Mouse (Mus musculus): ENCODE measurements around the gene Bmp8b. TPM values are rescaled to one million over a fixed set of nuclear protein-coding genes. Genes with fewer than 3 reads are reported as not detected.
"Not testable (repeated sequence)": the region's sequence is repeated elsewhere in the genome, so short reads cannot be mapped to it uniquely, and the experiment has no call there.

The Bmp8b gene
- polyA plus RNA-seq, 1 experiment: 0.10 TPM

GRCm38 (mm10) chr4:123112216-123112764 is 7.3 kb downstream of the Bmp8b start:
- Histone ChIP-seq H3K4me3 (replicated peaks; ENCODE audit: insufficient read depth, low read depth, low read length) (no peak overlapping the region), H3K27ac (ENCODE audit: insufficient read depth, low read length) (no peak overlapping the region), H3K27me3 (ENCODE audit: control insufficient read depth, insufficient read depth, low read length) (peaks cover 2% of the 10 kb centered on the region; the same call in 1 of the 2 replicates), H3K4me1 (ENCODE audit: control insufficient read depth, insufficient read depth, low read length) (no peaks in the 10 kb centered on the region)
- WGBS: 66% methylated on average over 8 of the region's 8 CpGs
- TF ChIP-seq CTCF (IDR thresholded peaks at IDR 0.05; ENCODE audit: borderline replicate concordance, insufficient read depth, low read depth, low read length): no peak
- no peak for TF ChIP-seq POLR2A (IDR thresholded peaks at IDR 0.05; ENCODE audit: borderline replicate concordance, insufficient read depth, low read length)
- no peak for DNase-seq

GRCm38 (mm10) chr4:123114651-123115050 is 9.7 kb downstream of the Bmp8b start:
- not testable (repeated sequence) for H3K4me1 ChIP-seq (ENCODE audit: control insufficient read depth, insufficient read depth, low read length); H3K27ac ChIP-seq (ENCODE audit: insufficient read depth, low read length)
- 84% methylated on average over 4 of the region's 4 CpGs for WGBS

GRCm38 (mm10) chr4:123116011-123116410 is 11.0 kb downstream of the Bmp8b start, which contains the start of gene Oxct2b:
Gene Oxct2b, plus strand, starts transcription at chr4:123116266.
- H3K27me3 ChIP-seq (ENCODE audit: control insufficient read depth, insufficient read depth, low read length): peaks cover 2% of the 10 kb centered on the region; the same call in 1 of the 2 replicates
- no peaks in the 10 kb centered on the region for H3K4me1 ChIP-seq (ENCODE audit: control insufficient read depth, insufficient read depth, low read length)
- DNase-seq: no peak
- no peak within 1 kb of the TSS for H3K27ac ChIP-seq (ENCODE audit: insufficient read depth, low read length)
- peak within 1 kb of the TSS; percentile 37 for H3K4me3 ChIP-seq (replicated peaks; ENCODE audit: insufficient read depth, low read depth, low read length)
- WGBS: 10% methylated on average over 22 of the region's 22 CpGs
- TF ChIP-seq POLR2A (IDR thresholded peaks at IDR 0.05; ENCODE audit: borderline replicate concordance, insufficient read depth, low read length): no peak
- no peak for TF ChIP-seq CTCF (IDR thresholded peaks at IDR 0.05; ENCODE audit: borderline replicate concordance, insufficient read depth, low read depth, low read length)

More at GRCm38 (mm10) chr4:123114651-123115050, 9.7 kb downstream of the Bmp8b start:
- DNase-seq; H3K27me3 ChIP-seq (ENCODE audit: control insufficient read depth, insufficient read depth, low read length); H3K4me3 ChIP-seq (replicated peaks; ENCODE audit: insufficient read depth, low read depth, low read length): not testable (repeated sequence)

- H3K27me3 ChIP-seq (ENCODE audit: control insufficient read depth, insufficient read depth, low read length); H3K4me3 ChIP-seq (replicated peaks; ENCODE audit: insufficient read depth, low read depth, low read length); H3K27ac ChIP-seq (ENCODE audit: insufficient read depth, low read length); H3K4me1 ChIP-seq (ENCODE audit: control insufficient read depth, insufficient read depth, low read length); DNase-seq: not testable (repeated sequence)
- WGBS: 18% methylated on average over 28 of the region's 42 CpGs
Measured at GRCm38 (mm10) chr4:123116640-123117039, 11.7 kb downstream of the Bmp8b start.

GRCm38 (mm10) chr4:123121286-123121685 is 16.3 kb downstream of the Bmp8b start:
- 86% methylated on average over 2 of the region's 2 CpGs for WGBS
- TF ChIP-seq POLR2A (IDR thresholded peaks at IDR 0.05; ENCODE audit: borderline replicate concordance, insufficient read depth, low read length): no peak
- TF ChIP-seq CTCF (IDR thresholded peaks at IDR 0.05; ENCODE audit: borderline replicate concordance, insufficient read depth, low read depth, low read length): no peak

GRCm38 (mm10) chr4:123126626-123127025 is 21.7 kb downstream of the Bmp8b start:
- H3K27ac ChIP-seq (ENCODE audit: insufficient read depth, low read length): peak overlapping the region; percentile 63; the same call in 1 of the 2 replicates
- peak; percentile 68 for DNase-seq
- no peak for TF ChIP-seq POLR2A (IDR thresholded peaks at IDR 0.05; ENCODE audit: borderline replicate concordance, insufficient read depth, low read length)
- TF ChIP-seq CTCF (IDR thresholded peaks at IDR 0.05; ENCODE audit: borderline replicate concordance, insufficient read depth, low read depth, low read length): no peak
- 16% methylated on average over 7 of the region's 7 CpGs for WGBS
- H3K4me1 ChIP-seq (ENCODE audit: control insufficient read depth, insufficient read depth, low read length): peaks cover 18% of the 10 kb centered on the region
- no peak overlapping the region for H3K4me3 ChIP-seq (replicated peaks; ENCODE audit: insufficient read depth, low read depth, low read length)
- no peaks in the 10 kb centered on the region for H3K27me3 ChIP-seq (ENCODE audit: control insufficient read depth, insufficient read depth, low read length)

More at GRCm38 (mm10) chr4:123121286-123121685, 16.3 kb downstream of the Bmp8b start:
- no peaks in the 10 kb centered on the region for H3K27me3 ChIP-seq (ENCODE audit: control insufficient read depth, insufficient read depth, low read length)
- no peak overlapping the region for H3K4me3 ChIP-seq (replicated peaks; ENCODE audit: insufficient read depth, low read depth, low read length)
- peaks cover 4% of the 10 kb centered on the region for H3K4me1 ChIP-seq (ENCODE audit: control insufficient read depth, insufficient read depth, low read length)
- no peak overlapping the region for H3K27ac ChIP-seq (ENCODE audit: insufficient read depth, low read length)
- DNase-seq: no peak

GRCm38 (mm10) chr4:123127051-123127450 is 22.1 kb downstream of the Bmp8b start:
- H3K27me3 ChIP-seq (ENCODE audit: control insufficient read depth, insufficient read depth, low read length): no peaks in the 10 kb centered on the region
- peak overlapping the region; percentile 70 for H3K27ac ChIP-seq (ENCODE audit: insufficient read depth, low read length)
- peaks cover 18% of the 10 kb centered on the region for H3K4me1 ChIP-seq (ENCODE audit: control insufficient read depth, insufficient read depth, low read length)
- 30% methylated on average over 4 of the region's 4 CpGs for WGBS
- H3K4me3 ChIP-seq (replicated peaks; ENCODE audit: insufficient read depth, low read depth, low read length): no peak overlapping the region
- TF ChIP-seq POLR2A (IDR thresholded peaks at IDR 0.05; ENCODE audit: borderline replicate concordance, insufficient read depth, low read length) (no peak), CTCF (IDR thresholded peaks at IDR 0.05; ENCODE audit: borderline replicate concordance, insufficient read depth, low read depth, low read length) (0 out of 2 replicates have a peak, but pooled peaks have one; percentile 8)
- DNase-seq: peak; percentile 43 to 55

- Histone ChIP-seq H3K27me3 (ENCODE audit: control insufficient read depth, insufficient read depth, low read length) (no peaks in the 10 kb centered on the region), H3K27ac (ENCODE audit: insufficient read depth, low read length) (no peak overlapping the region), H3K4me1 (ENCODE audit: control insufficient read depth, insufficient read depth, low read length) (peaks cover 7% of the 10 kb centered on the region), H3K4me3 (replicated peaks; ENCODE audit: insufficient read depth, low read depth, low read length) (no peak overlapping the region)
- no peak for TF ChIP-seq CTCF (IDR thresholded peaks at IDR 0.05; ENCODE audit: borderline replicate concordance, insufficient read depth, low read depth, low read length)
- TF ChIP-seq POLR2A (IDR thresholded peaks at IDR 0.05; ENCODE audit: borderline replicate concordance, insufficient read depth, low read length): no peak
- 89% methylated on average over 3 of the region's 3 CpGs for WGBS
- no peak for DNase-seq
Measured at GRCm38 (mm10) chr4:123137551-123137950, 32.6 kb downstream of the Bmp8b start.

Data from cerebellum, adult 2 months (tissue).